Mouse (Mus musculus) frontal cortex, adult 2 months (tissue): ENCODE results near the gene Gm17542. TPM values are rescaled to one million over a fixed set of nuclear protein-coding genes. Genes with fewer than 3 reads are reported as not detected.
"Not testable (repeated sequence)": the region's sequence is repeated elsewhere in the genome, so short reads cannot be mapped to it uniquely, and the experiment has no call there.

ENCODE experiments used
- DNase-seq, 2 experiments: peaks; one replicate each; pipeline ENCODE4 v3.0.0; 2022; ENCODE audit warnings: low spot score in 1 of 2; ENCODE audit errors: extremely low spot score in 1 of 2
- polyA plus RNA-seq: library from polyadenylated mRNA; depleted of rRNA; stranded (reverse); fragments of >200 nt; gene quantifications from 2 replicates; pipeline ENCODE4 v1.2.3, GENCODE M21; 2012; rRNA removed

Gene Gm17542
- polyA plus RNA-seq = not detected in 2 replicates

GRCm38 (mm10) chr10:58718110-58718509, at the start of gene Gm17542:
Gene Gm17542, minus strand, starts transcription at chr10:58718210.
- DNase-seq = not testable (repeated sequence)

- DNase-seq = no peak
Measured at GRCm38 (mm10) chr10:58739779-58740178, 21.8 kb upstream of the Gm17542 start.

- DNase-seq = no peak
Measured at GRCm38 (mm10) chr10:58738152-58738551, 20.1 kb upstream of the Gm17542 start.

GRCm38 (mm10) chr10:58714789-58715148, 3.2 kb downstream of the Gm17542 start:
- no peak for DNase-seq

GRCm38 (mm10) chr10:58713855-58714788, 3.9 kb downstream of the Gm17542 start:
- DNase-seq = peak in 1 of 2 experiments; percentile 7

GRCm38 (mm10) chr10:58713225-58713624, 4.8 kb downstream of the Gm17542 start:
- DNase-seq = no peak

- DNase-seq = no peak
Measured at GRCm38 (mm10) chr10:58709021-58709420, 9.0 kb downstream of the Gm17542 start.

GRCm38 (mm10) chr10:58700578-58700977, 17.4 kb downstream of the Gm17542 start:
- DNase-seq = no peak

GRCm38 (mm10) chr10:58700160-58700559, 17.9 kb downstream of the Gm17542 start:
- DNase-seq = no peak

- DNase-seq = no peak
Measured at GRCm38 (mm10) chr10:58698955-58699354, 19.1 kb downstream of the Gm17542 start.

GRCm38 (mm10) chr10:58691051-58691450, 27.0 kb downstream of the Gm17542 start:
- DNase-seq = no peak

GRCm38 (mm10) chr10:58679298-58679697, 38.7 kb downstream of the Gm17542 start:
- no peak for DNase-seq

- peak; percentile 21 to 81 for DNase-seq
Measured at GRCm38 (mm10) chr10:58675533-58675932, 42.5 kb downstream of the Gm17542 start, which contains the start of gene Edar. Gene Edar, minus strand, starts transcription at chr10:58675654.

GRCm38 (mm10) chr10:58673278-58674061, 44.5 kb downstream of the Gm17542 start:
- DNase-seq = peak; percentile 53 to 89

- no peak for DNase-seq
Measured at GRCm38 (mm10) chr10:58672557-58673277, 45.3 kb downstream of the Gm17542 start.

GRCm38 (mm10) chr10:58663868-58664267, 54.1 kb downstream of the Gm17542 start:
- DNase-seq = no peak

Other genes with a start within 250 kb of the Gm17542 start
- gene Ccdc138, start 220.3 kb downstream of the Gm17542 start, polyA plus RNA-seq = 2.9 and 3.5 TPM in 2 replicates
- 0.66 and 0.84 TPM in 2 replicates for gene Edar, start 42.6 kb downstream of the Gm17542 start, polyA plus RNA-seq
- 17.7 and 19.7 TPM in 2 replicates for gene Sh3rf3, start 95.1 kb upstream of the Gm17542 start, polyA plus RNA-seq